Mouse (Mus musculus): ENCODE results near the gene Haus4. TPM values are rescaled to one million over a fixed set of nuclear protein-coding genes. Genes with fewer than 3 reads are reported as not detected.

The Haus4 gene
- polyA plus RNA-seq, 1 experiment from 2014 or later: 58.2 TPM

- Histone ChIP-seq H3K4me3 (ENCODE audit: low read depth, low read length) (peak overlapping the region; percentile 37), H3K27ac (ENCODE audit: low read depth) (peak overlapping the region; percentile 38; the same call in 1 of the 2 replicates), H3K4me2 (ENCODE audit: low read length) (peak overlapping the region; percentile 59), H3K9ac (ENCODE audit: low read length) (peak overlapping the region; percentile 54), H3K36me3 (ENCODE audit: control insufficient read depth, insufficient read depth, low read length) (no peaks in the 10 kb centered on the region), H3K4me1 (replicated peaks; ENCODE audit: control insufficient read depth, insufficient read depth, low read length) (peaks cover 11% of the 10 kb centered on the region), H3K27me3 (replicated peaks; ENCODE audit: control insufficient read depth, insufficient read depth, low read length) (no peaks in the 10 kb centered on the region), H3K9me3 (ENCODE audit: control insufficient read depth, low read length) (no peaks in the 10 kb centered on the region)
- peak; percentile 71 for DNase-seq (ENCODE audit: low spot score)
- ATAC-seq (replicated peaks; ENCODE audit: low FRiP score, low TSS enrichment, low read depth): peak; percentile 65
- under 1% methylated on average over 18 of the region's 18 CpGs for WGBS
Observed at GRCm38 (mm10) chr14:54527227-54528006, 27.0 kb downstream of the Haus4 start.

GRCm38 (mm10) chr14:54523600-54523999, 30.8 kb downstream of the Haus4 start:
- DNase-seq (ENCODE audit: low spot score) (no peak), ATAC-seq (replicated peaks; ENCODE audit: low FRiP score, low TSS enrichment, low read depth) (no peak)
- Histone ChIP-seq H3K9ac (ENCODE audit: low read length) (no peak overlapping the region), H3K36me3 (ENCODE audit: control insufficient read depth, insufficient read depth, low read length) (no peaks in the 10 kb centered on the region), H3K4me1 (replicated peaks; ENCODE audit: control insufficient read depth, insufficient read depth, low read length) (peaks cover 13% of the 10 kb centered on the region), H3K9me3 (ENCODE audit: control insufficient read depth, low read length) (no peaks in the 10 kb centered on the region), H3K4me3 (ENCODE audit: low read depth, low read length) (no peak overlapping the region), H3K4me2 (ENCODE audit: low read length) (no peak overlapping the region), H3K27ac (ENCODE audit: low read depth) (no peak overlapping the region), H3K27me3 (replicated peaks; ENCODE audit: control insufficient read depth, insufficient read depth, low read length) (no peaks in the 10 kb centered on the region)
- WGBS: 31% methylated on average over 6 of the region's 6 CpGs

GRCm38 (mm10) chr14:54516710-54517310, 37.6 kb downstream of the Haus4 start:
- peaks cover 8% of the 10 kb centered on the region; the same call in 1 of the 2 replicates for H3K9me3 ChIP-seq (ENCODE audit: control insufficient read depth, low read length)
- peaks cover 41% of the 10 kb centered on the region for H3K36me3 ChIP-seq (ENCODE audit: control insufficient read depth, insufficient read depth, low read length)
- H3K4me2 ChIP-seq (ENCODE audit: low read length): peak overlapping the region; percentile 84
- no peaks in the 10 kb centered on the region for H3K27me3 ChIP-seq (replicated peaks; ENCODE audit: control insufficient read depth, insufficient read depth, low read length)
- H3K4me1 ChIP-seq (replicated peaks; ENCODE audit: control insufficient read depth, insufficient read depth, low read length): peaks cover 15% of the 10 kb centered on the region
- ATAC-seq (replicated peaks; ENCODE audit: low FRiP score, low TSS enrichment, low read depth) (peak; percentile 63), DNase-seq (ENCODE audit: low spot score) (peak; percentile 59)
- peak overlapping the region; percentile 77 for H3K4me3 ChIP-seq (ENCODE audit: low read depth, low read length)
- H3K27ac ChIP-seq (ENCODE audit: low read depth): peak overlapping the region; percentile 71
- H3K9ac ChIP-seq (ENCODE audit: low read length): peak overlapping the region; percentile 75
- 6% methylated on average over 17 of the region's 17 CpGs for WGBS

GRCm38 (mm10) chr14:54509774-54510173, 44.6 kb downstream of the Haus4 start:
- Histone ChIP-seq H3K4me2 (ENCODE audit: low read length) (no peak overlapping the region), H3K36me3 (ENCODE audit: control insufficient read depth, insufficient read depth, low read length) (peaks cover 84% of the 10 kb centered on the region), H3K9ac (ENCODE audit: low read length) (no peak overlapping the region), H3K27me3 (replicated peaks; ENCODE audit: control insufficient read depth, insufficient read depth, low read length) (no peaks in the 10 kb centered on the region), H3K27ac (ENCODE audit: low read depth) (no peak overlapping the region), H3K9me3 (ENCODE audit: control insufficient read depth, low read length) (peaks cover 8% of the 10 kb centered on the region; the same call in 1 of the 2 replicates), H3K4me3 (ENCODE audit: low read depth, low read length) (no peak overlapping the region), H3K4me1 (replicated peaks; ENCODE audit: control insufficient read depth, insufficient read depth, low read length) (no peaks in the 10 kb centered on the region)
- ATAC-seq (replicated peaks; ENCODE audit: low FRiP score, low TSS enrichment, low read depth) (no peak), DNase-seq (ENCODE audit: low spot score) (no peak)
- 91% methylated on average over 9 of the region's 9 CpGs for WGBS

GRCm38 (mm10) chr14:54503092-54503491, 51.3 kb downstream of the Haus4 start:
- no peak for ATAC-seq (replicated peaks; ENCODE audit: low FRiP score, low TSS enrichment, low read depth)
- H3K36me3 ChIP-seq (ENCODE audit: control insufficient read depth, insufficient read depth, low read length): peaks cover 17% of the 10 kb centered on the region
- H3K27me3 ChIP-seq (replicated peaks; ENCODE audit: control insufficient read depth, insufficient read depth, low read length): no peaks in the 10 kb centered on the region
- H3K4me2 ChIP-seq (ENCODE audit: low read length): no peak overlapping the region
- H3K27ac ChIP-seq (ENCODE audit: low read depth): no peak overlapping the region
- no peak for DNase-seq (ENCODE audit: low spot score)
- H3K9me3 ChIP-seq (ENCODE audit: control insufficient read depth, low read length): no peaks in the 10 kb centered on the region
- no peak overlapping the region for H3K9ac ChIP-seq (ENCODE audit: low read length)
- 70% methylated on average over 2 of the region's 2 CpGs for WGBS
- H3K4me1 ChIP-seq (replicated peaks; ENCODE audit: control insufficient read depth, insufficient read depth, low read length): no peaks in the 10 kb centered on the region
- no peak overlapping the region for H3K4me3 ChIP-seq (ENCODE audit: low read depth, low read length)

- no peak overlapping the region for H3K4me2 ChIP-seq (ENCODE audit: low read length)
- WGBS: 51% methylated on average over 2 of the region's 2 CpGs
- no peaks in the 10 kb centered on the region for H3K9me3 ChIP-seq (ENCODE audit: control insufficient read depth, low read length)
- ATAC-seq (replicated peaks; ENCODE audit: low FRiP score, low TSS enrichment, low read depth): no peak
- DNase-seq (ENCODE audit: low spot score): no peak
- no peak overlapping the region for H3K27ac ChIP-seq (ENCODE audit: low read depth)
- no peaks in the 10 kb centered on the region for H3K4me1 ChIP-seq (replicated peaks; ENCODE audit: control insufficient read depth, insufficient read depth, low read length)
- H3K36me3 ChIP-seq (ENCODE audit: control insufficient read depth, insufficient read depth, low read length): 0 out of 2 replicates have a peak, but pooled peaks cover under 1% of the 10 kb centered on the region
- no peak overlapping the region for H3K4me3 ChIP-seq (ENCODE audit: low read depth, low read length)
- no peaks in the 10 kb centered on the region for H3K27me3 ChIP-seq (replicated peaks; ENCODE audit: control insufficient read depth, insufficient read depth, low read length)
- H3K9ac ChIP-seq (ENCODE audit: low read length): no peak overlapping the region
Observed at GRCm38 (mm10) chr14:54501365-54501764, 53.1 kb downstream of the Haus4 start.

GRCm38 (mm10) chr14:54499330-54499729, 55.1 kb downstream of the Haus4 start:
- no peak overlapping the region for H3K27ac ChIP-seq (ENCODE audit: low read depth)
- ATAC-seq (replicated peaks; ENCODE audit: low FRiP score, low TSS enrichment, low read depth) (no peak), DNase-seq (ENCODE audit: low spot score) (no peak)
- 60% methylated on average over 2 of the region's 2 CpGs for WGBS
- H3K4me2 ChIP-seq (ENCODE audit: low read length): no peak overlapping the region
- H3K36me3 ChIP-seq (ENCODE audit: control insufficient read depth, insufficient read depth, low read length): no peaks in the 10 kb centered on the region
- no peaks in the 10 kb centered on the region for H3K4me1 ChIP-seq (replicated peaks; ENCODE audit: control insufficient read depth, insufficient read depth, low read length)
- no peaks in the 10 kb centered on the region for H3K9me3 ChIP-seq (ENCODE audit: control insufficient read depth, low read length)
- H3K9ac ChIP-seq (ENCODE audit: low read length): no peak overlapping the region
- H3K4me3 ChIP-seq (ENCODE audit: low read depth, low read length): no peak overlapping the region
- H3K27me3 ChIP-seq (replicated peaks; ENCODE audit: control insufficient read depth, insufficient read depth, low read length): no peaks in the 10 kb centered on the region

- Histone ChIP-seq H3K4me3 (ENCODE audit: low read depth, low read length) (no peak overlapping the region), H3K9ac (ENCODE audit: low read length) (no peak overlapping the region), H3K4me2 (ENCODE audit: low read length) (no peak overlapping the region), H3K36me3 (ENCODE audit: control insufficient read depth, insufficient read depth, low read length) (no peaks in the 10 kb centered on the region), H3K4me1 (replicated peaks; ENCODE audit: control insufficient read depth, insufficient read depth, low read length) (no peaks in the 10 kb centered on the region), H3K27ac (ENCODE audit: low read depth) (no peak overlapping the region), H3K27me3 (replicated peaks; ENCODE audit: control insufficient read depth, insufficient read depth, low read length) (no peaks in the 10 kb centered on the region), H3K9me3 (ENCODE audit: control insufficient read depth, low read length) (no peaks in the 10 kb centered on the region)
- DNase-seq (ENCODE audit: low spot score): no peak
- WGBS: 85% methylated on average over 14 of the region's 14 CpGs
- no peak for ATAC-seq (replicated peaks; ENCODE audit: low FRiP score, low TSS enrichment, low read depth)
Observed at GRCm38 (mm10) chr14:54496706-54497105, 57.7 kb downstream of the Haus4 start.
